ENCODE assay signal across 13 mouse cellular contexts in genomic region chr10:116871329-116872015, GRCm38 (mm10). TPM values are rescaled to one million over a fixed set of nuclear protein-coding genes. Genes with fewer than 3 reads are reported as not detected.
DNase-seq lines count a peak whose midpoint lies in the region; ATAC-seq lines count a peak whose summit lies in the region.
"Had no signal": no experiment of that assay in that cellular context is flagged by ENCODE, and none has a peak within 500 bp of the region (broad histone marks: within the 10 kb centered on the region; RNA-seq: fewer than 3 reads in every experiment).

No protein-coding gene starts in this region.

- H3K4me2 ChIP-seq in hindbrain, embryonic 14.5 days (replicated peaks) = no peak overlapping the region
- H3K4me2 ChIP-seq: liver, embryonic 11.5 days had no signal

- intact Hi-C loops in gastrocnemius, postnatal 36 days (cut with DNase I) = no loop called here

- no peak overlapping the region for H3K4me3 ChIP-seq in hindbrain, embryonic 14.5 days (replicated peaks; ENCODE audit: low read length)
- no peak overlapping the region for H3K4me3 ChIP-seq in hindbrain, embryonic 10.5 days
- H3K4me3 ChIP-seq: gastrocnemius, adult 2 months; megakaryocyte, embryonic 14.5 days had no signal

- H3K4me1 ChIP-seq in hindbrain, embryonic 14.5 days (replicated peaks; ENCODE audit: control insufficient read depth, insufficient read depth, low read length) = no peaks in the 10 kb centered on the region
- no peaks in the 10 kb centered on the region for H3K4me1 ChIP-seq in hindbrain, embryonic 10.5 days (replicated peaks)
- H3K4me1 ChIP-seq: megakaryocyte, embryonic 14.5 days had no signal

- no peak for DNase-seq in hindbrain, embryonic 14.5 days (ENCODE audit: low spot score)
- no peak for DNase-seq in hindbrain, embryonic 10.5 days (ENCODE audit: low spot score)
- DNase-seq in brain, adult 2 months (ENCODE audit: low read depth, low spot score) = peak; percentile 99
- DNase-seq in cerebellum, postnatal 25 days = peak; percentile 85 to 89
- peak; percentile 59 to 60 for DNase-seq in layer of hippocampus, postnatal 36 days
- no peak for DNase-seq in retina, postnatal 1 day
- DNase-seq in thymus, postnatal 14 days = no peak
- no peak for DNase-seq in gastrocnemius, postnatal 36 days
- DNase-seq: gastrocnemius, adult 2 months; thymus, postnatal 36 days had no signal

- H3K27ac ChIP-seq in hindbrain, embryonic 14.5 days = no peak overlapping the region
- no peak overlapping the region for H3K27ac ChIP-seq in hindbrain, embryonic 10.5 days
- H3K27ac ChIP-seq: gastrocnemius, adult 2 months had no signal

- ATAC-seq in hindbrain, embryonic 14.5 days (ENCODE audit: low FRiP score) = peak; percentile 53; the same call in 1 of the 2 replicates
- ATAC-seq: CD4-positive, CD25-positive, alpha-beta regulatory T cell, adult 4 months had no signal

- no peaks in the 10 kb centered on the region for H3K36me3 ChIP-seq in hindbrain, embryonic 14.5 days (replicated peaks; ENCODE audit: control insufficient read depth, insufficient read depth)
- no peaks in the 10 kb centered on the region for H3K36me3 ChIP-seq in hindbrain, embryonic 10.5 days

- H3K9ac ChIP-seq in hindbrain, embryonic 14.5 days = no peak overlapping the region

- no peaks in the 10 kb centered on the region for H3K27me3 ChIP-seq in hindbrain, embryonic 14.5 days (ENCODE audit: control insufficient read depth, insufficient read depth, low read length)
- H3K27me3 ChIP-seq in hindbrain, embryonic 10.5 days (ENCODE audit: insufficient read depth, poor library complexity, severe bottlenecking) = no peaks in the 10 kb centered on the region

- H3K9me3 ChIP-seq in hindbrain, embryonic 14.5 days (ENCODE audit: control insufficient read depth, low read length) = no peaks in the 10 kb centered on the region
- H3K9me3 ChIP-seq in hindbrain, embryonic 10.5 days = no peaks in the 10 kb centered on the region

- 80% methylated on average over 12 of the region's 12 CpGs for WGBS in hindbrain, embryonic 14.5 days
- WGBS in hindbrain, embryonic 10.5 days = 88% methylated on average over 12 of the region's 12 CpGs

RNA-seq across cellular contexts. Expression of gene Myrfl, which starts 25.2 kb away (rescaled TPM):
- 0.08 TPM in 1 of 2 replicates, not detected in the other for polyA plus RNA-seq in hindbrain, embryonic 14.5 days (2014; fragmentation: Nextera tagmentation; extraction: Ambion mirVana)
- 0.11 and 0.18 TPM in 2 replicates for polyA plus RNA-seq in hindbrain, embryonic 10.5 days (2016; fragmentation: Nextera tagmentation; extraction: Ambion mirVana)
- under 1 TPM; 0.27 to 0.30 TPM for total RNA-seq in layer of hippocampus, postnatal 36 days (2021)
- total RNA-seq in gastrocnemius, postnatal 36 days (2021) = under 1 TPM in 1 of 2 experiments, not detected in 1; 0.20 TPM

Comparison
In these comparisons a context has a peak if more than half of its experiments do, and no peak if none do; other contexts are left out.
1. DNase-seq: peak in brain, adult 2 months (single experiment), cerebellum, postnatal 25 days (2 of 2) and layer of hippocampus, postnatal 36 days (2 of 2); none in hindbrain, embryonic 14.5 days (single experiment), hindbrain, embryonic 10.5 days (single experiment), retina, postnatal 1 day (single experiment), thymus, postnatal 14 days (single experiment) and gastrocnemius, postnatal 36 days (0 of 2).